Mouse (Mus musculus): ENCODE results near the gene Med17.
A peak's percentile ranks its signal among the peaks of the same experiment; 100 is the strongest.

The Med17 gene

DNA sequence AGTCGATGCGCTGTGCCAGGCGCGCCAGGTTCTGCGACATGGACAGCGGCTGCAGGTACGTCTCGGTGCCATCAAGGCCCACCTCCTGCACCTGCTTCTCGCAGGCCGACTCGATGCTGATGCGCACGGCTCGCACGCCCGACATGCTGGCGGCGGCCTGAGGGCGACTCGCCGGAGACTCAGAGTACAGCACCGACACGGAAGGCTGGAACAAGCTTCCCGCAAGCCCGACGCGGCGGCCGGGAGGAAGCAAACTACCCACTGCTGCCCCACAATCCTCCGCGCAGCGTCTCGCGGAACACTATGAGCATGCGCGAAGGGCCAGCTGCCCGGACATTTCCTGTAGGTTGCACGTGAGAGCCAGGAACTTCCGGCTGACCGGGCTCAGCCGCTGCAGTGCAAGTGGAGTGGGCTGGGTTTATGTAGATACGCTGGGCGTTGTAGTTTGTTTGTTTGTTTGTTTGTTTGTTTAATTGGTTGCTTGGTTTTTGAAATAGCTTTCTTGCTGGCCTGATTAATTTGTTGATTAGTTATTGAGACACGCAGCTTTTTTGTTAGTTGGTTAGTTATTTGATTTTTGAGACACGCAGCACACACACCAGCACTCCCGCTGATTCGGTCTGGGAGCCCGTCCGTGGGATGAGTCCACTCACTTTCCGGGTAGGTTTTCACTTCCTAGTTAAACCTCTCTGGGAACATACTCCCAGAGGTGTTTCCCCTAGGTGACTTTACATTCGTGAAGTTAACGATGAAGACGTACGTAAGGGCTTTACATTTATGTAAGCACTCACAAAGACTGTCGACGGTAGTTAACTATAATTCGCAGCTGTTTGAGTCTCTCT is at the start of gene Med17:
Gene Med17, minus strand, starts transcription at position 283 of the 842 bp plus-strand sequence.
- DNase-seq (ENCODE audit: low read depth): peak; percentile 95

- DNase-seq (ENCODE audit: low read depth): no peak
Measured at GRCm38 (mm10) chr9:15318170-15318742, 38.5 kb upstream of the Med17 start.

DNA sequence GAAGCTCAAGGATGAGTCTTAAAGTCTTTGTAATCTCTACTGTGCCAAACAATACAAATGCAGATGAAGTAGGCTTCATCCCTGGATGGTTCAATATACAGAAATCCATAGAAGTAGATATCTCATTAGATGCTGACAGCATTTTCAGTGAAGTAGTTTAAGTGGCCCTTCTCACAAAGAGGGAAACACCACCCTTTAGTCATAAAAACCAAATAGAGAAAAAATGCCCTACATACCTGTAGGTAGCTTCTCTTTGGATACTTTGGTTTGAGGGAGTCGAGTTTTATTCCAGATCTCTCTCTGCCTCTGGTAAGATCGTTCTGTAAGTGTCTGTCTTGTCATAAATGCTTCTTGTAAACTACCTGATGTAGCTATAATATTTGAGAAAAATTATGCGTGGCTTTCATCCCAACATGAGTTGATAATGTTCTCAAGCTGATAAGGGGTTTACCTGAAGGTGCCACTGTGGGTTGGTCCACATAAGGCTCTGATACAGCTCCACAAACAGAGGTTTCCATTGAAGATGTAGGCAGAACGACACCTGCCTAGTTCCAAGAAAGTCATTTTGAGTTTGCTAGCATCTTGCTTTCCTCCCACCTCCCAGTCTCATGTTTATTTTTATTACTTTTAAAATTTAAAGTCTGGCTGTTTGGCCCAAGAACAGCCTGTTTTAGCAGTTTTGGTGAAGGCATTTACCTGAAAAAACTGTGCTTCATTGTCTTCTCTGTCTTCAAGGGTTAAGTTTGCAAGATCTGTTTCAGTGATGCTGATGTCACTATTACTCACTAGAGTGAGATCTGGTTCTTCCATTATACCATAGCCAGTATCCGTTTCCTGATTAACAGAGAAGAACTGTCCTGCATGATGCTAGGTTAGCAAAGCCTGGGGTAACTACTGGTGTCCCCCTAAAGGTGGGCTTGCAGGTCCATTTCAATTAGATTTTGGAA is 37.8 kb upstream of the Med17 start:
- DNase-seq (ENCODE audit: low read depth): peak; percentile 57

- peak; percentile 26 for DNase-seq (ENCODE audit: low read depth)
Measured at GRCm38 (mm10) chr9:15316296-15316695, 36.6 kb upstream of the Med17 start.

DNA sequence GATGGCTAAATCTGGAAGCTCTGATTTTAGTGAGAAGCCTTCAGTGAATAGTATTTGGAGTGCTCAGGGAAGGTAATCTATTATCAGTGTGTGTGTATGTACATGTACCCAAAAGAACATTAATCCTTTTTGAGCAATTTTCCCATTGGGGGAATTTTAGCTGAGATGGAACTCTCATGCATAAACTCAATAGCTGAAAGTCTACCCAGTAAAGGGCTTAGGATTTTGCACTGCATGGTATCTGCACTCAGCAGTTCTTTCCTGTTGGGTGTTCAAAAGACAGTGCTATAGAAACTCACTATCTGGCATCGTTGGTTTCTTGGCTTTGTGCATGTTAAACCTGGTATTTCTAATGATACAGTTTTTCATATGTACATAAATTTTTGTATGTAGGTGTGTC is 34.9 kb upstream of the Med17 start:
- no peak for DNase-seq (ENCODE audit: low read depth)

DNA sequence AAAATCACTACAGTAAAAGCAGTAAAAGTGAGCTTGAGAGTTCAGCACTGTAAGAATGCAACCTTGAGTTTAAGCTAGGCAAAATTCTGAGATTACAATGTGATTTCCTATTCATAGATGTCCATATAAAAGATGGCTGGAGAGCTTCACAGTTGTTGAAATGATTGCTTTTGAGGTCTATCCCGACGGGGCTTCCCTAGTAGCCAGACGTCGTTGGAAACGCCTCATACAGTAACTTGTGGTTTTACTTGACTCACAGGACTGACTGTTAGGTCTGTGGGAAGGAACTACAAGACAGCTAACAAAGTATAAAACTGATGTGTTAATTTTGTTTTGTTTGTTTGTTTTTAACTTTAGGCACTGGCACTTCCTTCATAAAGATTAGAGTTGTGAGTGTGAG is 33.9 kb upstream of the Med17 start:
- peak; percentile 49 for DNase-seq (ENCODE audit: low read depth)

DNA sequence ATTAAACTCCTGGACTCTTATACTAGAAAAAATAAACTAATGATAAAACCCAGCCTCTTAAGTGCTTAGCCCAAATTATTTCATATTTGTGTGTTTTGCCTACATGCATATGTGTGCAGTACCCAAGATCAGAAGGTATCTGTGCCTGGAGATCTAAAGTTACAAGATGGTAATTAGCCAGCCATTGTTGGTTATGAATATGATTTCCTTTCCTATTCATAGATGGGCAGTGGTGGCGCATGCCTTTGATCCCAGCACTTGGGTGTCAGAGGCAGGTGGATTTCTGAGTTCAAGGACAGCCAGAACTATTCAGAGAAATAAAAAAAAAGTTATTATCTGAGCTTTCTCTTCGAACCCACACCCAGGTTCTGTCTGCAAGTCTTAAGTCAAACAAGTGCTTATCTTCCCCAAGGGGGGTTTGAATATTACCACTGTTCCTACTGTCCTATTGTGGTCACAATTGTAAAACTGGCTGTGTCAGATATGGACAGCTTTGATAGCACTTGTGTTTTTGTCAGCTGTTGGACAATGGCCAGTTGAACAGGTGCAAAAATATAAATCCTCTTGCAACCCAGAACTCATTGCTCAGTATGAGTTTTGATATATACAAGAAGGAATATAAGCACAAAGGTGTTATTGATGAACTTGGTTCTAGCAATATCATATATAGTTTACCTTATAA is 32.5 kb upstream of the Med17 start:
- DNase-seq (ENCODE audit: low read depth): peak; percentile 51

- no peak for DNase-seq (ENCODE audit: low read depth)
Measured at GRCm38 (mm10) chr9:15310179-15310578, 30.4 kb upstream of the Med17 start.

GRCm38 (mm10) chr9:15309425-15309824 is 29.7 kb upstream of the Med17 start:
- DNase-seq (ENCODE audit: low read depth): peak; percentile 16

DNA sequence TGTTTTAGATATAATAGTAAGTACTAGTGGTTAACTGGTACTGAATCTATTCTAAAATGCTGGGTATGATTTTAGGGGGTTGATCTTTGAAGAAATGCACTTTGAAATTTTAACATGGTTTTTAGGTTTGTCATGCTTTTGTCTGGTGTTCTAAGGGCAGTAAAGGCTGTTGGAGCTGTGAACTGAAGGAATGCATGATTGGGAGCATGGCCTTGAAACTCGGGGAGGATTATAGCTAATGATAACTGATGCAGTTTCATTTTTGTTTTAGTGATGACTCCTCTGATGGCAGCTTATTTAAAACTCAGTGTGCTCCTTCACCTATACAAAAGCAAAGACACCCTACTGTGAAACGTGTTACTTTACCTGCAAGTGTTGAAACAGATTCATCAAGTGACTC is 28.5 kb upstream of the Med17 start:
- peak; percentile 13 for DNase-seq (ENCODE audit: low read depth)

- peak; percentile 9 for DNase-seq (ENCODE audit: low read depth)
Measured at GRCm38 (mm10) chr9:15307257-15307656, 27.5 kb upstream of the Med17 start.

GRCm38 (mm10) chr9:15306398-15307119 is 26.8 kb upstream of the Med17 start, which contains the start of gene 4931406C07Rik:
4931406C07Rik (minus strand) TSS chr9:15306448.
- peak; percentile 54 for DNase-seq (ENCODE audit: low read depth)

DNA sequence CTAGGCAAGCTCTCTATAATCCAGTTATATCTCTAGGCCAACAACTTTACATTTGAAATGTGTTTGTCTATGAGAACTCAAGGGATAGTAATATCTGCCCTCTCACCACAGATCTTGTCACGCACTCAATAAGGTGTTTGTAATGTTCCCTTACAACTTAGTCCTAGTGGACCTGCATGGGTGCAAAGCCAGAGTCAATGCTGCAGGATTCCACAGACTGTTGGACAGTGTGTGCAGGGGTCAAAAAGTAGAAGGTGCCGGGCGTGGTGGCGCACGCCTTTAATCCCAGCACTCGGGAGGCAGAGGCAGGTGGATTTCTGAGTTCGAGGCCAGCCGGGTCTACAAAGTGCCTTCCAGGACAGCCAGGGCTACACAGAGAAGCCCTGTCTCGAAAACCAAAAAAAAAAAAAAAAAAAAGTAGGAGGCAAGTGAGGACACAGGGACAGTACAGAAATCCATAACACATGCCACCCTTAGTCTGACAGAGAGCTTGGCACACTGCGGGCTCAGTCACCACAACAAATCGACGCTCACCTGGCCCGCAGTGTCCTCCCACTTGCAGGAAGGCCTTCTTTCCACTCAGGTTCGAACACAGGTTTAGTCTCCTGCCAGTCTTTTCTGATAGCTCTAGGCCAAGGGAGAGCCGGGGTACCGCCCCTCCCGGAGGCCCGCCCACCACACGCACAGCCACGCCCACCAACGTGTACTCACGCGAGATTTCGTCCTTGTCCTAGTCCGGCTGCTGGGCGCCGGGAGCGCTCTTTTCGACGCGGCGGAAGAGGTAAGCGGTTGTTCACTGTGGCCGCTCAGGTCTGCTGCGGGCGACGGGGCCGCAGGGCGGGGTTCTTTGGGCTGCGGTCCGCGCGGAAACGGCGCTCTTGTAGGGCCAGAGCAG is 26.0 kb upstream of the Med17 start, which contains the start of gene Taf1d:
Gene Taf1d, plus strand, starts transcription at position 712 of the 895 bp plus-strand sequence.
- peak; percentile 95 for DNase-seq (ENCODE audit: low read depth)

DNA sequence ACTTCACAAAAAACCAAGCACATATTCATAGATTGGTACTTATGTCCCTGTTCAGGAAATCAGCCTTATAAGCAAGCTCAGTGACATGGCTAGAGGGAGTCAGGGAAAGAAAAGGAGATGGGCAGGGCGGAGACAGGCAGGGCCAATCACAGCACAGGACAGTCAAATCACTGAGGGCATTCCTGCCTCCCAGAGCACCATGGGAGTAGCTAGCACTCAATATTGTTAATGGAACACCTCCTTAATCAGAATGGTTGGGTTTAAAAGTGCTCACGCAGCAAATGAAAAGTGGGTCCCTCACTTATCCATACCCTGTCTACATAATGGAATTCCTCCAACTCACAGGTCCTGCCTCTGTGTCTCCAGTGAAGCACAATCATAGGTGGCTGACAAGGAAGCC is 23.1 kb upstream of the Med17 start:
- peak; percentile 20 for DNase-seq (ENCODE audit: low read depth)

DNA sequence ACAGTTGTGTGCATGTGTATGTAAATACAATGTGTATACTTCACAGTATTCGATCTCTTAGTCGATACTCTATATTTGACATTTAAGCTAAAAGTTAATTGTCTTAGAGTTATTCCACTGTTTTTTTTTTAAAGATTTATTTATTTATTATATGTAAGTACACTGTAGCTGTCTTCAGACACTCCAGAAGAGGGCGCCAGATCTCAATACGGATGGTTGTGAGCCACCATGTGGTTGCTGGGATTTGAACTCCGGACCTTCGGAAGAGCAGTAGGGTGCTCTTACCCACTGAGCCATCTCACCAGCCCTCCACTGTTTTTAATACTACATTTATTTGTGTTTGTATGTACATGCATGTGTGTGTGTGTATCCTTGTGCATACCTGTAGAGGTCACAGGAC is 22.3 kb upstream of the Med17 start:
- DNase-seq (ENCODE audit: low read depth): peak; percentile 39

- DNase-seq (ENCODE audit: low read depth): peak; percentile 86
Measured at GRCm38 (mm10) chr9:15301399-15301798, 21.7 kb upstream of the Med17 start.

DNA sequence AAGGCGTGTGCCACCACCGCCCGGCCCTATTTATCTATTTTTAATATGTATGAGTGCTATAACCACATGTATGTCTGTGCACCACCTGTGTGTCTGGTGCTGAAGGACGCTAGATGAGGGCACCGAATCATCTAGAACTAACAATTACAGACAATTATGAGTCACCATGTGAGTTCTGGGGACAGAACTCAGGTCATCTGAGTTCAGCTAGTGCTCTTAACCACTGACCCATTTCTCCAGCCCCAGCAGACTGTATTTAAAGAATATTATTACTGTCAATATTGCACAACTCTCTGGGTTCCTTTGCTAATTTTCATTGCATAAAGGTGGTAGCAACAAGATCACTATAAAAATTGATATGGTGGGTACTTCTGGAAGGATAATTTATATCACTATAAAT is 20.3 kb upstream of the Med17 start:
- DNase-seq (ENCODE audit: low read depth): peak; percentile 76

DNA sequence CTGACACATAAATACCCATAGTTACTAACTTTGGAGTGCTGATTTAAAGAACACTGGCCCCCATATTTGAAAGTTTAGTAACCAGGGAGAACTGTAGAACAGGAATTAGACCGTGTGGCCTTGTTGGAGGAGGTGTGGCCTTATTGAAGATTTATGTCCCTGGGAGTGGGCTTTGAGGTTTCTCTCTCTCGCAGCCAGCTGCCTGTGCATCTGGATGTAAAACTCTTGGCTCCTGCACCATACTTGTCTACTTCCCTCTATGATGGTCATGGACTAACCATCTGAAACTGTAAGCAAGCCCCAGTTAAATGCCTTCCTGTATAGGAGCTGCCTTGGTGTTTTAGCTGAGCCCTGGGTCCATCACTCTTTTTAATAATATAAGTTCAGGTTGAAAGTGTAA is 18.7 kb upstream of the Med17 start:
- DNase-seq (ENCODE audit: low read depth): no peak

DNA sequence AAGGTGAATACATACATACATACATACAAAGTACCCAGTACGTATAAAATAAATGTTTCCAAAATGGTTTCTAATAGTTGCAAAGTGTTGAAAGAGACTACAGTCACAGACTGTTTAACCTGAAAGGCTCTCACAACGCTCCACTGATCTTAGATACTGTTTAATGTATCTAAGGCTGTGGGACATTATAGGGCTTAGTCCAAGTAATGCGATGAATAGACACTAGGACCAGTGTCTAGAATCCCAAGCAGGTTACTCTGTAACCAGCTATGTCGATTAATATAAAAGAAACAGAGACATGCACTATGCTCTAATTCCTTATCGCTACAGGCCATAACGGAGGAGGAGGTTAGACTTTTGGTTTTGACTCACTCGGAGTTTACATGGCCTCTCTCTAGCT is 17.4 kb upstream of the Med17 start:
- no peak for DNase-seq (ENCODE audit: low read depth)

GRCm38 (mm10) chr9:15289251-15289650 is 9.5 kb upstream of the Med17 start:
- DNase-seq (ENCODE audit: low read depth): peak; percentile 99
